Mouse (Mus musculus): ENCODE results near the gene Mecom.

GRCm38 (mm10) chr3:30461831-30462230 lies 86.0 kb downstream of the Mecom start:
- TF ChIP-seq CTCF (IDR thresholded peaks at IDR 0.05; ENCODE audit: borderline replicate concordance, insufficient read depth, low read length) (no peak), POLR2A (IDR thresholded peaks at IDR 0.05; ENCODE audit: low read depth, low read length) (no peak)
